Mouse (Mus musculus) MN1 (cell line): ENCODE results near the gene Zfp276.

Source experiments
- DNase-seq: peaks from one replicate; pipeline ENCODE4 v3.0.0-alpha.2; 2016; ENCODE audit warnings: low spot score

Gene Zfp276

GRCm38 (mm10) chr8:123291716-123292115, 37.7 kb downstream of the Zfp276 start:
- no peak for DNase-seq

- DNase-seq, result no peak
Observed at GRCm38 (mm10) chr8:123292281-123292680, 38.3 kb downstream of the Zfp276 start.

GRCm38 (mm10) chr8:123292785-123293184, 38.8 kb downstream of the Zfp276 start:
- no peak for DNase-seq

GRCm38 (mm10) chr8:123298301-123298700, 44.3 kb downstream of the Zfp276 start:
- no peak for DNase-seq

GRCm38 (mm10) chr8:123308738-123309137, 54.7 kb downstream of the Zfp276 start:
- no peak for DNase-seq

- DNase-seq, result no peak
Observed at GRCm38 (mm10) chr8:123317781-123318466, 63.9 kb downstream of the Zfp276 start.

GRCm38 (mm10) chr8:123318467-123318911, 64.5 kb downstream of the Zfp276 start, which contains the start of gene Fanca:
Fanca (minus strand) TSS chr8:123318576.
- DNase-seq, result peak; percentile 98
